Mouse (Mus musculus) frontal cortex, postnatal 10 days (tissue): Measurements from ENCODE around the gene Sacs.

Source experiments
- DNase-seq, 2 experiments: peaks; one replicate each; pipeline ENCODE4 v3.0.0; 2022; ENCODE audit warnings: low spot score in 2 of 2, mixed read lengths in 1 of 2

The Sacs gene

GRCm38 (mm10) chr14:61160920-61161319, 22.7 kb downstream of the Sacs start:
- DNase-seq, result no peak

GRCm38 (mm10) chr14:61161367-61162334, 23.4 kb downstream of the Sacs start:
- DNase-seq, result no peak

GRCm38 (mm10) chr14:61164461-61164860, 26.2 kb downstream of the Sacs start:
- no peak for DNase-seq

GRCm38 (mm10) chr14:61165929-61166328, 27.7 kb downstream of the Sacs start:
- no peak for DNase-seq

- DNase-seq, result no peak
These were observed 33.2 kb downstream of the Sacs start for GRCm38 (mm10) chr14:61171261-61171970.

GRCm38 (mm10) chr14:61172548-61173158, 34.4 kb downstream of the Sacs start:
- DNase-seq, result peak; percentile 98 to 99

GRCm38 (mm10) chr14:61173229-61173628, 35.0 kb downstream of the Sacs start:
- DNase-seq, result no peak

- no peak for DNase-seq
These were observed 53.6 kb downstream of the Sacs start for GRCm38 (mm10) chr14:61191904-61192303.

GRCm38 (mm10) chr14:61192326-61192725, 54.1 kb downstream of the Sacs start:
- no peak for DNase-seq

- no peak for DNase-seq
These were observed 56.2 kb downstream of the Sacs start for GRCm38 (mm10) chr14:61194416-61194815.

- no peak for DNase-seq
These were observed 71.9 kb downstream of the Sacs start for GRCm38 (mm10) chr14:61210111-61210510.

GRCm38 (mm10) chr14:61211754-61212153, 73.5 kb downstream of the Sacs start:
- DNase-seq, result no peak

- no peak for DNase-seq
These were observed 82.9 kb downstream of the Sacs start for GRCm38 (mm10) chr14:61221166-61221565.

- no peak for DNase-seq
These were observed 84.2 kb downstream of the Sacs start for GRCm38 (mm10) chr14:61222506-61222905.

- DNase-seq, result no peak
These were observed 85.5 kb downstream of the Sacs start for GRCm38 (mm10) chr14:61223740-61224139.

- no peak for DNase-seq
These were observed 86.3 kb downstream of the Sacs start for GRCm38 (mm10) chr14:61224387-61225077.

GRCm38 (mm10) chr14:61226151-61226550, 87.9 kb downstream of the Sacs start:
- DNase-seq, result no peak

- no peak for DNase-seq
These were observed 91.5 kb downstream of the Sacs start for GRCm38 (mm10) chr14:61229763-61230162.

- no peak for DNase-seq
These were observed 91.9 kb downstream of the Sacs start for GRCm38 (mm10) chr14:61230179-61230578.

- DNase-seq, result no peak
These were observed 93.8 kb downstream of the Sacs start for GRCm38 (mm10) chr14:61232016-61232568.

GRCm38 (mm10) chr14:61235846-61236474, 97.7 kb downstream of the Sacs start:
- DNase-seq, result no peak
